Mouse (Mus musculus): ENCODE results near the gene Cdk5r2. TPM values are rescaled to one million over a fixed set of nuclear protein-coding genes. Genes with fewer than 3 reads are reported as not detected.
"Not testable (repeated sequence)": the region's sequence is repeated elsewhere in the genome, so short reads cannot be mapped to it uniquely, and the experiment has no call there.

Cdk5r2 gene
- polyA plus RNA-seq, 2 experiments = 0.01 TPM; not detected in 1

DNA sequence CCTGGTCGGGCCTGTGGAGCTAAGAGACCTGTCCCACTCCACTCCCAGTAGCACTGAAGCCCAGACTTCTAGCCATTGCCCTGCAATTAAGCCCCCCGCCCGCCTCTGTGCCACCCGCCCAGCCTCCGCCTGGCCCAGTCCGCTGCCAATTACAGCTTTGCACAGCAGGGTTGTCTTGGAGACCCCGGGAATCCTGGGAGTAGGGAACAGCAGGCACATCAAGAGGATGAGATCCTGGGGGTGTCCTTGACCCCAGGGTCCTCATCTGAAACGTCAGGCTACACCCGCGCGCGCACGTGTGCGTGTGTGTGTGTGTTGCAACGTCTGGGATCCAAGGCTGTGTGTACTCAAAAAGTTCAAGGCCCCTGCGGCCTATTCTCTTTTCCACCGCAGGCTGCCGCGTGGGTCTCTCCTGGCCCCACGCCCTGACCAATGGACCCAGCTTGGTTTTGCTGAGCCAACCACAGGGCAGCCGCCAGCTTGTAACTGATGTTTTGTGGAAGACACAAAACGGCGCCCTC lies 47.1 kb upstream of the Cdk5r2 start:
- ATAC-seq (ENCODE audit: insufficient read depth) (no peak), DNase-seq (ENCODE audit: low read depth in 3 of 3, low spot score in 3 of 3) (no peak)
- no peaks in the 10 kb centered on the region for H3K36me3 ChIP-seq (replicated peaks; ENCODE audit: control insufficient read depth, insufficient read depth, low read depth)
- TF ChIP-seq CTCF (IDR thresholded peaks at IDR 0.05; ENCODE audit: low read depth) = no peak
- no peak for TF ChIP-seq EP300 (IDR thresholded peaks at IDR 0.05; ENCODE audit: low read depth)
- no peak overlapping the region for H3K4me3 ChIP-seq (ENCODE audit: insufficient read depth in 1 of 2, low read depth in 2 of 2, low read length in 2 of 2)
- no peaks in the 10 kb centered on the region for H3K4me1 ChIP-seq (replicated peaks; ENCODE audit: control insufficient read depth in 2 of 2, insufficient read depth in 2 of 2, low read length in 1 of 2)
- no peak overlapping the region for H3K27ac ChIP-seq
- no peak overlapping the region for H3K4me2 ChIP-seq (ENCODE audit: low read depth)
- H3K27me3 ChIP-seq (ENCODE audit: control insufficient read depth, insufficient read depth, low read length) = peaks cover 74% of the 10 kb centered on the region
- no peak overlapping the region for H3K9ac ChIP-seq (replicated peaks)
- H3K9me3 ChIP-seq (ENCODE audit: control insufficient read depth, low read length) = no peaks in the 10 kb centered on the region
- 8% methylated on average over 23 of the region's 23 CpGs for WGBS (ENCODE audit: insufficient replicate concordance)

GRCm38 (mm10) chr1:74808078-74808477 lies 46.7 kb upstream of the Cdk5r2 start:
- Histone ChIP-seq H3K4me1 (replicated peaks; ENCODE audit: control insufficient read depth in 2 of 2, insufficient read depth in 2 of 2, low read length in 1 of 2) (no peaks in the 10 kb centered on the region), H3K9me3 (ENCODE audit: control insufficient read depth, low read length) (no peaks in the 10 kb centered on the region), H3K27me3 (ENCODE audit: control insufficient read depth, insufficient read depth, low read length) (peaks cover 69% of the 10 kb centered on the region), H3K27ac (no peak overlapping the region), H3K9ac (replicated peaks) (no peak overlapping the region), H3K4me2 (ENCODE audit: low read depth) (no peak overlapping the region), H3K4me3 (ENCODE audit: insufficient read depth in 1 of 2, low read depth in 2 of 2, low read length in 2 of 2) (no peak overlapping the region), H3K36me3 (replicated peaks; ENCODE audit: control insufficient read depth, insufficient read depth, low read depth) (no peaks in the 10 kb centered on the region)
- TF ChIP-seq EP300 (IDR thresholded peaks at IDR 0.05; ENCODE audit: low read depth) (no peak), CTCF (IDR thresholded peaks at IDR 0.05; ENCODE audit: low read depth) (peak; percentile 88)
- DNase-seq (ENCODE audit: low read depth in 3 of 3, low spot score in 3 of 3) (peak; percentile 39 to 44 (median 42)), ATAC-seq (ENCODE audit: insufficient read depth) (no peak)
- under 1% methylated on average over 16 of the region's 16 CpGs for WGBS (ENCODE audit: insufficient replicate concordance)

GRCm38 (mm10) chr1:74809007-74809406 lies 45.7 kb upstream of the Cdk5r2 start:
- H3K27ac ChIP-seq = no peak overlapping the region
- no peaks in the 10 kb centered on the region for H3K9me3 ChIP-seq (ENCODE audit: control insufficient read depth, low read length)
- ATAC-seq (ENCODE audit: insufficient read depth) (no peak), DNase-seq (ENCODE audit: low read depth in 3 of 3, low spot score in 3 of 3) (no peak)
- no peaks in the 10 kb centered on the region for H3K36me3 ChIP-seq (replicated peaks; ENCODE audit: control insufficient read depth, insufficient read depth, low read depth)
- peaks cover 60% of the 10 kb centered on the region for H3K27me3 ChIP-seq (ENCODE audit: control insufficient read depth, insufficient read depth, low read length)
- 45% methylated on average over 10 of the region's 10 CpGs for WGBS (ENCODE audit: insufficient replicate concordance)
- no peak overlapping the region for H3K4me3 ChIP-seq (ENCODE audit: insufficient read depth in 1 of 2, low read depth in 2 of 2, low read length in 2 of 2)
- no peak overlapping the region for H3K9ac ChIP-seq (replicated peaks)
- TF ChIP-seq EP300 (IDR thresholded peaks at IDR 0.05; ENCODE audit: low read depth) (no peak), CTCF (IDR thresholded peaks at IDR 0.05; ENCODE audit: low read depth) (peak; percentile 33; the same call in 1 of the 2 replicates)
- no peaks in the 10 kb centered on the region for H3K4me1 ChIP-seq (replicated peaks; ENCODE audit: control insufficient read depth in 2 of 2, insufficient read depth in 2 of 2, low read length in 1 of 2)
- H3K4me2 ChIP-seq (ENCODE audit: low read depth) = no peak overlapping the region

DNA sequence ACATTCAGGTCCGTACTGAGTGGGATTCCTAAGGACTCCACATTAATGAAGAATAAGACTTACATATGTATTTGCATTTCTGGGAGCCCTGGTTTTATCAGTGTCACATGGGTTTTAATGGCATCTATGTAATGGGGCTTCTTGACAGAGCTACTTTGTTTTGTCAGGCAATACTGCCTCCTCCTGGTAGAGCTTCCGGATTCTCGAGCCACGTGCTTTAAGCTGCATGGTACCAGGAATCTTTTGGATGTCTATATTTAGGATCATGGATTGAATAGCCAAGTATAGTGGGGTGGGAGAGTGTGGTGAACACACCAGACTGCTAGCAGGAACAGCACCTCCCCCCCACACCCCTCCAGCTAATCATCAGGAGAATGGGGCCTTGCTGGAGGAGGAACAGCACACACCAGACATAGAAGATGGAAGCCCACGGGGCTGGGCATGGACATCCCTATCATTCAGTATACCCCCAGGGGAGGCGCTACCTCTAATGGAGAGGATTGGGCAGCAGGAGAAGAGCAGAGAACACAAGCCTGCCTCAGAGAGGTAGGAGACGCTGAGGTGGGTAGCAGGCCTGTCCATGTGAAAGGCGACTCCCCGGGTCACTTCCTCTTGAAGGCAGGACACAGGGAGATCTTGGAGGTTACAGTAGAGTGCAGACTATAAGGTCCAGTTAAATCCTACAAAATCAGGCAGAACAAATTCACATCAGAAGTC lies 39.6 kb upstream of the Cdk5r2 start:
- Histone ChIP-seq H3K4me2 (ENCODE audit: low read depth) (no peak overlapping the region), H3K36me3 (replicated peaks; ENCODE audit: control insufficient read depth, insufficient read depth, low read depth) (no peaks in the 10 kb centered on the region), H3K4me1 (replicated peaks; ENCODE audit: control insufficient read depth in 2 of 2, insufficient read depth in 2 of 2, low read length in 1 of 2) (peaks cover 0 to 9% of the 10 kb centered on the region in 2 experiments; a peak in 2 of 4 replicates), H3K4me3 (ENCODE audit: insufficient read depth in 1 of 2, low read depth in 2 of 2, low read length in 2 of 2) (no peak overlapping the region), H3K27ac (no peak overlapping the region), H3K9ac (replicated peaks) (no peak overlapping the region), H3K9me3 (ENCODE audit: control insufficient read depth, low read length) (no peaks in the 10 kb centered on the region), H3K27me3 (ENCODE audit: control insufficient read depth, insufficient read depth, low read length) (peaks cover 3% of the 10 kb centered on the region; the same call in 1 of the 2 replicates)
- ATAC-seq (ENCODE audit: insufficient read depth) (no peak), DNase-seq (ENCODE audit: low read depth in 3 of 3, low spot score in 3 of 3) (no peak)
- WGBS (ENCODE audit: insufficient replicate concordance) = 63% methylated on average over 9 of the region's 9 CpGs
- TF ChIP-seq EP300 (IDR thresholded peaks at IDR 0.05; ENCODE audit: low read depth) = no peak
- no peak for TF ChIP-seq CTCF (IDR thresholded peaks at IDR 0.05; ENCODE audit: low read depth)

DNA sequence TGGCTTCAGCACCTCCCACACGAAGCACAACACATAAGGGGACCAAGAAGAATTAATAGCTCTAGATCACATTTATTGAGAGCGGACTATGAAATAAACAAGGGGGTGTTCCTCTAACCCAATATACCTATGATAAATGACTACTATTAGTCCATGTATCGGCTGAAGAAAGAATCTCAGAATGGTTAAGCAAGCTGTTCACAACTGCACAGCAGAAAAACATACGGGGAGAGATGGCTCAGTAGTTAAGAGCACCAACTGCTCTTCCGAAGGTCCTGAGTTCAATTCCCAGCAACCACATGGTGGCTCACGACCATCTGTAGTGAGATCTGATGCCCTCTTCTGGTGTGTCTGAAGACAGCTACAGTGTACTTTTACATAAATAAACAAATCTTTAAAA lies 38.8 kb upstream of the Cdk5r2 start:
- H3K4me1 ChIP-seq (replicated peaks; ENCODE audit: control insufficient read depth in 2 of 2, insufficient read depth in 2 of 2, low read length in 1 of 2); H3K4me2 ChIP-seq (ENCODE audit: low read depth); DNase-seq (ENCODE audit: low read depth in 3 of 3, low spot score in 3 of 3); H3K9me3 ChIP-seq (ENCODE audit: control insufficient read depth, low read length); H3K27me3 ChIP-seq (ENCODE audit: control insufficient read depth, insufficient read depth, low read length); ATAC-seq (ENCODE audit: insufficient read depth); H3K4me3 ChIP-seq (ENCODE audit: insufficient read depth in 1 of 2, low read depth in 2 of 2, low read length in 2 of 2); H3K36me3 ChIP-seq (replicated peaks; ENCODE audit: control insufficient read depth, insufficient read depth, low read depth); H3K27ac ChIP-seq; H3K9ac ChIP-seq (replicated peaks): not testable (repeated sequence)
- 68% methylated on average over 6 of the region's 6 CpGs for WGBS (ENCODE audit: insufficient replicate concordance)

Data from liver, embryonic 14.5 days (tissue).